Mouse (Mus musculus) heart, adult 2 months (tissue): ENCODE measurements around the gene St6gal1. TPM values are rescaled to one million over a fixed set of nuclear protein-coding genes. Genes with fewer than 3 reads are reported as not detected.

Experiments
- DNase-seq, 2 experiments: peaks; one replicate each; pipeline ENCODE4 v3.0.0; 2021
- H3K27ac ChIP-seq: fragments of 200-600 bp; 2 replicates; pipeline ENCODE4 v1.8.1; 2022
- H3K27me3 ChIP-seq: fragments of 200-500 bp; 2 replicates; pipeline ENCODE4 v1.6.1; 2012; ENCODE audit warnings: mild to moderate bottlenecking, low read length, inconsistent platforms, mixed read lengths; ENCODE audit not compliant: control insufficient read depth, insufficient read depth
- H3K36me3 ChIP-seq: fragments of 200-500 bp; 2 replicates; pipeline ENCODE4 v1.6.1; 2012; ENCODE audit warnings: low read length, inconsistent platforms; ENCODE audit not compliant: control insufficient read depth, insufficient read depth
- H3K4me1 ChIP-seq: fragments of 200-500 bp; 2 replicates; pipeline ENCODE4 v1.6.1; 2011; ENCODE audit warnings: low read length; ENCODE audit not compliant: control insufficient read depth, insufficient read depth
- H3K4me3 ChIP-seq: fragments of 200-600 bp; 2 replicates; pipeline ENCODE4 v1.8.1; 2022
- H3K79me2 ChIP-seq: fragments of 200-500 bp; replicated peaks from 2 replicates; pipeline ENCODE4 v1.6.1; 2012; ENCODE audit warnings: mild to moderate bottlenecking, inconsistent platforms, low read length, moderate library complexity, mixed read lengths; ENCODE audit not compliant: control insufficient read depth, insufficient read depth
- H3K9ac ChIP-seq: fragments of 200-500 bp; 2 replicates; pipeline ENCODE4 v1.6.1; 2012; ENCODE audit warnings: low read depth, mild to moderate bottlenecking, control low read depth, inconsistent platforms, low read length, mixed read lengths
- CTCF ChIP-seq: fragments of 200-600 bp; IDR thresholded peaks from 2 replicates; pipeline ENCODE4 v1.8.1; 2022; ENCODE audit warnings: antibody characterized with exemption, mild to moderate bottlenecking, moderate library complexity
- EP300 ChIP-seq: fragments of 200-500 bp; IDR thresholded peaks from 2 replicates; pipeline ENCODE4 v1.6.1; 2011; ENCODE audit warnings: low read depth, low read length, control low read depth; ENCODE audit not compliant: insufficient read depth
- POLR2A ChIP-seq: fragments of 200-500 bp; IDR thresholded peaks from 2 replicates; pipeline ENCODE4 v1.6.1; 2011; ENCODE audit warnings: mild to moderate bottlenecking, low read depth, low read length, control low read depth; ENCODE audit not compliant: insufficient read depth
- WGBS: fragments of 180-500 bp; shearing (Covaris S2); methylation state at CpG from one replicate; pipeline ENCODE4 v1.1.7; 2018; 5-methylcytosine and 5-hydroxymethylcytosine counted together
- intact Hi-C: fragments of 180-260 bp; cut with DNase I; formaldehyde crosslinking; loops from one replicate; pipeline ENCODE4 v1.15.1; 2025
- polyA plus RNA-seq: library from polyadenylated mRNA; depleted of rRNA; stranded (reverse); fragments of >200 nt; gene quantifications from 2 replicates; pipeline ENCODE4 v1.2.3, GENCODE M21; 2012
- total RNA-seq, 2 experiments: library from RNA; stranded (reverse); gene quantifications; 2 replicates each; pipeline ENCODE4 v1.2.3; 2021

Gene St6gal1
- total and polyA plus RNA-seq, 3 experiments = 6.0 to 9.9 (median 8.4) TPM

DNA sequence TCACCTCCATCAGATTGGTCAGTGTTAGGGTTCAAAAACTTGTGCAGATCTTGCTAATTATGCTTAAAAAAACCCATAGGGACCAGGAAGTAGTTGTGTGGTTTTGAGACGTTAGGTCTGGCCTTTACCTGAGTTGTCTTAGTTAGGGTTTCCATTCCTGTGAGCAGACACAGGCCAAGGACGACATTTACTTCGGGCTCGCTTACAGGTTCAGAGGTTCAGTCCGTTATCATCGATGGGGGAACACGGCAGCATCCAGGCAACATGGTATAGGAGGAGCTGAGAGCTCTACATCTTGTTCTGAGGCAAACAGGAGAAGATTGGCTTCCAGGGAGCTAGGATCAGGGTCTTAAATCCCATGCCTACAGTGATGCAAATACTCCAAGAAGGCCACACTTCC lies 102.7 kb downstream of the St6gal1 start:
- Histone ChIP-seq H3K27ac (no peak overlapping the region), H3K4me3 (no peak overlapping the region), H3K4me1 (peaks cover 1% of the 10 kb centered on the region; the same call in 1 of the 2 replicates), H3K9ac (no peak overlapping the region), H3K27me3 (no peaks in the 10 kb centered on the region), H3K79me2 (no peaks in the 10 kb centered on the region), H3K36me3 (peaks cover 2% of the 10 kb centered on the region; the same call in 1 of the 2 replicates)
- no peak for TF ChIP-seq EP300
- no peak for TF ChIP-seq CTCF
- TF ChIP-seq POLR2A = no peak
- DNase-seq = no peak
- 95% methylated on average over 7 of the region's 7 CpGs for WGBS
- intact Hi-C loops = no loop called here

DNA sequence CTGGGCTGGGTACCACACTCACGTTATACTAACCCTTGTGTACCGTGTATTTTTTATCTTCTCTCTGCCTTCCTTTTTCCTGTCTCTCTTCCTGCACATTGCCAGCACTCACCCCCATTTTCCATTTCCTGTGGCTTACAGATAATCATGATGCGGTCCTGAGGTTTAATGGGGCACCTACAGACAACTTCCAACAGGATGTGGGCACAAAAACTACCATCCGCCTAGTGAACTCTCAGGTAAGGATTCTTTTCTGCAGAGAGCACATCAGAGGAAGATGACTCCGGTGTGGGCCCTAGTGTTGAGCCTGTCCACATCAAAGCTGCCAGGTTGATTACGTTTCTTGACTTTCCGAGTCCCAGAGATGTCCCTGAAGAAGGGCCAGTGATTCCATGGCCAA lies 103.7 kb downstream of the St6gal1 start:
- WGBS = 76% methylated on average over 7 of the region's 7 CpGs

DNA sequence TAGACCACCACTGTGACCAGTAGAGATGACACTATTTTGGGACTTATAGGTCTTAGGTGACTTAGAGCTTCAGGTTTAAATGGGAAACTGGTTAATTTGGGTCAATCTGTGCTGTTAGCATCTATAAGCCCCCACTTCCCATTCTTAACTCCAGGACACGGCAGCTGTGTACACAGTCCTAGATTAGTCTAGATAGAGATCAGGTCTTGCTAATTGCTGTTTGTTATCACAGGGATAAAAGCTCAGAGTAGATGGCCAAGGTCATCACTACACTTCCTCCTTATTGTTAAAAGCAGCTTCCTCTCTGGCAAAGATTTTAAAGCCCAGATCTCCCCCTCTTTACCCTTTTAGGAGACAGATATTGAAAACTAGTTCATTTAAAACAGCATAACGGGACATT lies 107.6 kb downstream of the St6gal1 start:
- Histone ChIP-seq H3K4me3 (no peak overlapping the region; the same call in 1 of the 2 replicates), H3K27me3 (no peaks in the 10 kb centered on the region), H3K36me3 (peaks cover 2% of the 10 kb centered on the region; the same call in 1 of the 2 replicates), H3K79me2 (no peaks in the 10 kb centered on the region), H3K27ac (peak overlapping the region; percentile 47), H3K4me1 (peaks cover 3% of the 10 kb centered on the region), H3K9ac (no peak overlapping the region)
- intact Hi-C loops = loop anchor here (5.0 kb wide), 3 partner anchors 90 to 180 kb away; no protein-coding TSS in a partner anchor
- WGBS = 53% methylated on average over 2 of the region's 2 CpGs
- TF ChIP-seq EP300 (no peak), POLR2A (0 out of 2 replicates have a peak, but pooled peaks have one; percentile 14)
- DNase-seq = no peak

More for the DNA sequence above, 103.7 kb downstream of the St6gal1 start:
- no peak overlapping the region for H3K27ac ChIP-seq
- DNase-seq = no peak
- H3K79me2 ChIP-seq = no peaks in the 10 kb centered on the region
- peaks cover 2% of the 10 kb centered on the region; the same call in 1 of the 2 replicates for H3K36me3 ChIP-seq
- H3K9ac ChIP-seq = no peak overlapping the region
- H3K27me3 ChIP-seq = no peaks in the 10 kb centered on the region
- H3K4me1 ChIP-seq = peaks cover 3% of the 10 kb centered on the region
- TF ChIP-seq CTCF = no peak
- TF ChIP-seq EP300 = no peak
- no peak for TF ChIP-seq POLR2A
- H3K4me3 ChIP-seq = no peak overlapping the region
- intact Hi-C loops = no loop called here

DNA sequence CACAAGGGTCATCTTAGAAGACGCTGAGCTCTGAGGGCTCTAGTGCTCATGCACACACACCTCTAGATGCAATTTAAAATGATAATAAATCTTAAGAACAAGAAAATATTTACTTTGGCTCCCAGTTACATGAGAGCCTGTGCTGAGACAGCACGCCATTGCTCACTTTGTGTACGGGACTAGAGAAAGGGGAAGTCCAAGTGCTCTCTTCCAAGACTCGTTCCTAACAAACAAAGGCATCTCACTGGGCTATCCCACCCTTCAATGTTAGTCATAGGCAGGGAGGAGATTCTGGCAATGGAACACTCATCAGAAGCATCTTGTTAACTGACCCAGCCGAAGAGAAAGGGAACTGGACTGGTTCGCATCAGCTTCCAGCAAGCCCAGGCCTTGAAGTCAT lies 108.1 kb downstream of the St6gal1 start:
- peak in 1 of 2 experiments; percentile 48 for DNase-seq
- WGBS = 39% methylated on average over 6 of the region's 6 CpGs
- peaks cover 2% of the 10 kb centered on the region; the same call in 1 of the 2 replicates for H3K36me3 ChIP-seq
- H3K79me2 ChIP-seq = no peaks in the 10 kb centered on the region
- H3K9ac ChIP-seq = no peak overlapping the region; the same call in 1 of the 2 replicates
- no peak overlapping the region; the same call in 1 of the 2 replicates for H3K4me3 ChIP-seq
- TF ChIP-seq EP300 = no peak
- intact Hi-C loops = loop anchor here (5.0 kb wide), 3 partner anchors 90 to 180 kb away; no protein-coding TSS in a partner anchor
- peaks cover 3% of the 10 kb centered on the region for H3K4me1 ChIP-seq
- H3K27me3 ChIP-seq = no peaks in the 10 kb centered on the region
- H3K27ac ChIP-seq = peak overlapping the region; percentile 47

DNA sequence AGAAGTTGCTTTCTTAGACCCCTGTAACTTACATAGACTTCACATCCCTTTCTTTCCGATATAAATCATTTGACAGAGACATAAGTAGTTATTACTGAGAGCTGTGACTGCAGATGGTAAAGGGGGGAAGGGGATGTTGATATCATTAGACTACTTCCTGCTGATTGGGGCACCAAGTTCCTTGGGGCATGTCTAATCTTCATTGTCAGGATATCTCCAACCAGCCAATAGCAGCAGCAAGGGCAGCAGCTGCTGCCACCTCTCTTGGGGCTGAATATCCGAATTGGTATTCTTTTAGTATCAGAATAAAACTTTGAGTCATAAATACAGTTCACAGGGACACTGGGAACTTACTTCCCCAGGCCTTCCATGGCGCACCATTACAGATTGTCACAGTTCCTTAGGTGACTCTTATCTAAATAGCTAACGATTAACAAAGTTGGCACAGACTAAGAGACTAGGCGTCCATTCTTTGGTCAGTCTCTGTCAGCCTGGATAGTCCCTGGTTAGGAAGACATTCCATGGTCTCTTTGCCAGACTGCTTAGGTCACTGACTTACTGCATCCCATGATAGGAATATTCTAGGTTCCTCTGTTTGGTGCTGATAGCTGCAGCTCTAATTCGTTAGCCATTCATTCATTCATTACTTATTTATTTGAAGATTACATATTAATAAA lies 109.5 kb downstream of the St6gal1 start:
- intact Hi-C loops = loop anchor here (5.0 kb wide), 3 partner anchors 92 to 182 kb away; no protein-coding TSS in a partner anchor
- Histone ChIP-seq H3K36me3 (peaks cover 2% of the 10 kb centered on the region; the same call in 1 of the 2 replicates), H3K4me3 (no peak overlapping the region), H3K79me2 (no peaks in the 10 kb centered on the region), H3K27ac (no peak overlapping the region), H3K4me1 (peaks cover 3% of the 10 kb centered on the region), H3K9ac (no peak overlapping the region), H3K27me3 (no peaks in the 10 kb centered on the region)
- 75% methylated on average over 6 of the region's 6 CpGs for WGBS
- TF ChIP-seq EP300 = no peak
- TF ChIP-seq POLR2A = no peak
- TF ChIP-seq CTCF = no peak
- no peak for DNase-seq

DNA sequence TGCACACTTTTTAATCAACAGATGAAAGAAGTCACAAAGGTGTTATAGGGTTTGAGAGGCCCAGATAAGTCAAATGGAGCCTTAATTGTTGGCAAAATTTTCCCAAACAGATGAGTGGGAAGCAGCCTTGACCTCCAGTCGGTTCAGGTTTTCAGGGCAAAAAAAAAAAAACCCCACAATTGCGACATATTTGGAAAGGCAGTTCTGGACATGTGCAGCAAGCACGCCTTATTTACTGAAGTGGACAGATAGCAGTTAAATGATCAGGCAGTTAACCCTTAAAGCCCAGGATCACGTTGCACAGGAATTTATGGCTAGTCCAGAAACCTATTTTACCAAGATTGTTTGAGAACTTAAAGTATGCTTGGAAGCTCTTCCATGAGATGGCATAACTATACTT lies 112.8 kb downstream of the St6gal1 start:
- WGBS = 67% methylated on average over 4 of the region's 4 CpGs
- intact Hi-C loops = no loop called here
- TF ChIP-seq POLR2A = no peak
- no peak for TF ChIP-seq EP300
- TF ChIP-seq CTCF = no peak
- Histone ChIP-seq H3K36me3 (no peaks in the 10 kb centered on the region), H3K4me3 (no peak overlapping the region), H3K27me3 (no peaks in the 10 kb centered on the region), H3K79me2 (no peaks in the 10 kb centered on the region), H3K9ac (no peak overlapping the region), H3K27ac (no peak overlapping the region), H3K4me1 (peaks cover 2% of the 10 kb centered on the region)
- no peak for DNase-seq
